Mouse (Mus musculus): ENCODE measurements around the gene Saysd1.

GRCm38 (mm10) chr14:20112218-20112617 is 26.1 kb downstream of the Saysd1 start:
- TF ChIP-seq MAFK (IDR thresholded peaks at IDR 0.05; ENCODE audit: insufficient read depth, low read depth, low read length), result no peak
- TF ChIP-seq ZC3H11A (IDR thresholded peaks at IDR 0.05; ENCODE audit: borderline replicate concordance, low read depth, low read length), result peak; percentile 52; the same call in 1 of the 2 replicates
- TF ChIP-seq CHD2 (IDR thresholded peaks at IDR 0.05; ENCODE audit: low read depth, low read length), result no peak
- peak; percentile 34; the same call in 1 of the 2 replicates for TF ChIP-seq ZNF384 (IDR thresholded peaks at IDR 0.05; ENCODE audit: low read depth, low read length)

Data from ES-E14 (cell line).